Mouse (Mus musculus): ENCODE results near the gene Rxra. TPM values are rescaled to one million over a fixed set of nuclear protein-coding genes. Genes with fewer than 3 reads are reported as not detected.

Gene Rxra
- polyA plus RNA-seq, 1 experiment = 107 TPM

DNA sequence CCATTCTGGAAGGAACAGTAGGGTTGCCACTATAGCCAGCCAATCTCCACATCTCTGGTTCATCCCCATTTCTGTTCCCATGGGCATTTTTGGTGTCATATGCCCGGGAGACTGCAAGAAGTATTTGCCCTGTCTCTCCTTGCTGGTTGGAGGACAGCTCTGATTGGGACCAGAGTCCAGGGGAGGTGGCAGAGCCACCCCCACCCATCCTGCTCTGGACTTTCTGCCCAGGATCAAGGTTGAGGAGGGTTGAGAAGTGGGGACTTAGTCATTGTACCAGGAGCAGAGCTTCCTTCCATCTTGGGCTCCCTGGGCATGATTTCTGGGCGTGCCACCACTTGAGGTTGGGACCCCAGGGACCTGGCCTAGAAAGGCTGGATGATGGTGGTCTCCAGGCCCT, 10.1 kb downstream of the Rxra start:
- no peaks in the 10 kb centered on the region for H3K36me3 ChIP-seq (ENCODE audit: control insufficient read depth, insufficient read depth, low read length)
- H3K4me3 ChIP-seq (ENCODE audit: insufficient read depth, low read depth, low read length) = no peak overlapping the region
- DNase-seq = peak; percentile 70
- peaks cover 84% of the 10 kb centered on the region for H3K4me1 ChIP-seq (ENCODE audit: control insufficient read depth, insufficient read depth, low read length)
- peak overlapping the region; percentile 6; the same call in 1 of the 2 replicates for H3K27ac ChIP-seq (ENCODE audit: insufficient read depth, low read depth, low read length)
- no peaks in the 10 kb centered on the region for H3K27me3 ChIP-seq (replicated peaks; ENCODE audit: control insufficient read depth, insufficient read depth, low read length)
- TF ChIP-seq POLR2A (IDR thresholded peaks at IDR 0.05; ENCODE audit: low read depth, low read length) = no peak
- TF ChIP-seq CTCF (conservative IDR thresholded peaks at IDR 0.05; ENCODE audit: insufficient read depth, insufficient read length, low read depth, low read length) = no peak
- 54% methylated on average over 2 of the region's 2 CpGs for whole genome bisulfite sequencing

DNA sequence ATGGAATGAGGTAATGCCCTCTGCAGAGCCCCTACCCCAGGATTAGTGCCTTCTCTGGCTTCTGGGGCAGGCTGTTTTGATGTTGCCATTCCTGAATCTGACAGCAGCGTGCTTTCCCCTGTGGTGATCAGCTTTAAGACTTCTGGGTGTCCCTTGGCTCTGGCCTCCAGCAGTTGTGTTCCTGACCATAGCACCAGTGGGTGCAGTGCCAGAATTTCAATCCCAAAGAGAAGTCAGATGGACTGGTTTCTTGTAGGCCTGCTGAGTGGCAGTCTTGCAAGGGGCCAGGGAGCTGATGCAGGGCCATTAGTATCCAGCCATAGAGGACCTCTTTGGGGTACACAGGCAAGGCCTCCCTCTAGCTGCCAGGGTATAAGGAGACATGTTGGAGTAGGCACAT, 10.8 kb downstream of the Rxra start:
- WGBS = 56% methylated on average over 1 of the region's 1 CpGs
- DNase-seq = no peak
- Histone ChIP-seq H3K36me3 (ENCODE audit: control insufficient read depth, insufficient read depth, low read length) (no peaks in the 10 kb centered on the region), H3K4me1 (ENCODE audit: control insufficient read depth, insufficient read depth, low read length) (peaks cover 84% of the 10 kb centered on the region), H3K27ac (ENCODE audit: insufficient read depth, low read depth, low read length) (no peak overlapping the region), H3K27me3 (replicated peaks; ENCODE audit: control insufficient read depth, insufficient read depth, low read length) (no peaks in the 10 kb centered on the region), H3K4me3 (ENCODE audit: insufficient read depth, low read depth, low read length) (no peak overlapping the region)
- TF ChIP-seq CTCF (conservative IDR thresholded peaks at IDR 0.05; ENCODE audit: insufficient read depth, insufficient read length, low read depth, low read length) (no peak), POLR2A (IDR thresholded peaks at IDR 0.05; ENCODE audit: low read depth, low read length) (no peak)

DNA sequence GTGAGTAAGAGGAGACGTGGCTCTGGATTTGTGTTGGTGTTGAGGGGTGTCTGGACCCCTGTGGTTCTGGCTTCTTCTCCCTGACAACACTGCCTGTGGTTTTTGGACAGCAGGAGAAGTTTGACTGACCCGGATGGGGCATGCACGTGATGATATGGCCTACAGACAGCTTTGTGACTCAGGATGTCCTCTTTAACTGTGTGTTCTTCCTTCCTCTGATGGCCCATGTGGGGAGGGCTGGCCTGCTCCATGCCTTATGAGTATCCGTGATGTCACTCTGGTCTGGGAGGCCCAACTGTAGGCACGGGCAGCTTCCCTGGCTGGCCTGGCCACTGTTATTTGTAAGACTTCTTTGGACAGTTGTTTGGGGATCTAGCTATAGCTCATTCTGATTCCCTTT, 11.7 kb downstream of the Rxra start:
- Histone ChIP-seq H3K4me1 (ENCODE audit: control insufficient read depth, insufficient read depth, low read length) (peaks cover 83% of the 10 kb centered on the region), H3K4me3 (ENCODE audit: insufficient read depth, low read depth, low read length) (no peak overlapping the region), H3K36me3 (ENCODE audit: control insufficient read depth, insufficient read depth, low read length) (no peaks in the 10 kb centered on the region), H3K27ac (ENCODE audit: insufficient read depth, low read depth, low read length) (peak overlapping the region; percentile 29; the same call in 1 of the 2 replicates), H3K27me3 (replicated peaks; ENCODE audit: control insufficient read depth, insufficient read depth, low read length) (no peaks in the 10 kb centered on the region)
- TF ChIP-seq CTCF (conservative IDR thresholded peaks at IDR 0.05; ENCODE audit: insufficient read depth, insufficient read length, low read depth, low read length) (no peak), POLR2A (IDR thresholded peaks at IDR 0.05; ENCODE audit: low read depth, low read length) (no peak)
- peak; percentile 80 for DNase-seq
- 57% methylated on average over 5 of the region's 5 CpGs for WGBS

DNA sequence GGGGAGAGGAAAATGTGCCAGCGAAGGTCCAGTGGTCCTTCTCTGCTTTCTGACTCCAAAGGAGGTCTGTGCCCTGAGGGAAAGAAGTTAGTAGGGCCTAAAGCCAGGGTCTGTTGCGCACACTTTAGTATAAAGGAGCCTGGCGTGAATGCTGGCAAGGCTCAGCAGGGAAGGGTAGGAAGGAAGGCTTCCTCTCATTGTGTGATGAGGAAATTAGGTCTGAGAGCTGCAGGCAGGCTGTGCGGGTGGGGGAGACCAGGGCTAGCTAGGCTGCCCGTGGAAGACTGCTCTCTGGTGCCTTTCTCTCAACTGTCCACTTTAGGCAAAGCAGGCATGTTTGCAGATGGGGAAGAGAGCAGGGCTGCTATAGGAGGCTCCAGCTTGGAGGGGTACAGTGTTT, 14.5 kb downstream of the Rxra start:
- Histone ChIP-seq H3K27ac (ENCODE audit: insufficient read depth, low read depth, low read length) (peak overlapping the region; percentile 64), H3K4me3 (ENCODE audit: insufficient read depth, low read depth, low read length) (no peak overlapping the region), H3K27me3 (replicated peaks; ENCODE audit: control insufficient read depth, insufficient read depth, low read length) (no peaks in the 10 kb centered on the region), H3K36me3 (ENCODE audit: control insufficient read depth, insufficient read depth, low read length) (no peaks in the 10 kb centered on the region), H3K4me1 (ENCODE audit: control insufficient read depth, insufficient read depth, low read length) (peaks cover 80% of the 10 kb centered on the region)
- WGBS = 56% methylated on average over 5 of the region's 5 CpGs
- TF ChIP-seq POLR2A (IDR thresholded peaks at IDR 0.05; ENCODE audit: low read depth, low read length) (no peak), CTCF (conservative IDR thresholded peaks at IDR 0.05; ENCODE audit: insufficient read depth, insufficient read length, low read depth, low read length) (no peak)
- DNase-seq = peak; percentile 70

DNA sequence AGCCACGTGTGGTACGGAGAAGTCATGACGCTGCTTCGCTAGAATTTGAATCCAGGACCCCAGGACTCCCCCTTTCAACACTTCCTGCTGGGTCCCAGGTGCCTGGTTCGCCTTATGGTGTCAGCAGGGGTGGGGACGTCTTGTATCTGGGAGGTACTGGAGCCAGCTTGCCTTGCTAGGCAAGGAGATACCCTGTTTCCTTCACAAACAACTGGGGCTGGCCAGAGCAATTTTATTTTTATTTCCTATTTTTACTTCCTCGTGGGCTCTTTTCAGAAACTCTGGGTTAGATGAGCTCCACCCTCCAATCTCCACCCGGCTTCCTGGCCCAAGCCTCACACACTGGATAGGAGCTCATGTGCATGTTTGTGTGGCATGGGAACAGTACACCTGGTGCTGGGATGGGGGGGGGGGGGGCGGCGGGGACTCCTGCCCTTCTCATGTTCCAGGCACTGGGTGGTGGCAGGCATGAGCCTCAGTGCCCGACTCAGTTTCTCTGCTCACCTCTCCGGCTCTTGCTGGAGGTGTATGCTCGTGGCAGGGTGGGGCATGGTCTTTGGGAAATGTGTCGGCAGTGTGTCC, 15.0 kb downstream of the Rxra start:
- TF ChIP-seq POLR2A (IDR thresholded peaks at IDR 0.05; ENCODE audit: low read depth, low read length) (no peak), CTCF (conservative IDR thresholded peaks at IDR 0.05; ENCODE audit: insufficient read depth, insufficient read length, low read depth, low read length) (no peak)
- DNase-seq = peak; percentile 48
- no peaks in the 10 kb centered on the region for H3K36me3 ChIP-seq (ENCODE audit: control insufficient read depth, insufficient read depth, low read length)
- peak overlapping the region; percentile 64 for H3K27ac ChIP-seq (ENCODE audit: insufficient read depth, low read depth, low read length)
- 58% methylated on average over 14 of the region's 14 CpGs for WGBS
- peaks cover 75% of the 10 kb centered on the region for H3K4me1 ChIP-seq (ENCODE audit: control insufficient read depth, insufficient read depth, low read length)
- no peak overlapping the region for H3K4me3 ChIP-seq (ENCODE audit: insufficient read depth, low read depth, low read length)
- H3K27me3 ChIP-seq (replicated peaks; ENCODE audit: control insufficient read depth, insufficient read depth, low read length) = no peaks in the 10 kb centered on the region

DNA sequence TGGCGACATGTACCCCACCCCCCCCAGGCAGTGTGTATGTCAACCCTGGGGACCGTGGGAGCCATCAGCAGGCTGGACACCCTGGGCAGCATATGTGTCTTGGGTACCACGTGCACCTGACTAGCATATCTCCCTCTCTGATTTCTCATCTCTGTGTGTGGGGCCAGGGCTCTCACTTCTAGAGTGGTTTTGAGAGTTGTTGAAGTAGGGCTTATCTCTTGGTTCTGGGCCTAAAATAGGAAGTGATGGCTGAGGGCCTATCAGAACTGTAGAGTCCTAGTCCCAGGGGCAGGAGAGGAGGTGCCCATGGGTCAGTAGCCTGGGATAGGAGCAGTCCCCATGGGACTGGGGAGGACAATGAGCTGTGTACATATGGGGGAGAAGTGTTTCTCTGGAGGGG, 16.4 kb downstream of the Rxra start:
- H3K27ac ChIP-seq (ENCODE audit: insufficient read depth, low read depth, low read length) = no peak overlapping the region
- no peak for DNase-seq
- no peaks in the 10 kb centered on the region for H3K36me3 ChIP-seq (ENCODE audit: control insufficient read depth, insufficient read depth, low read length)
- H3K4me3 ChIP-seq (ENCODE audit: insufficient read depth, low read depth, low read length) = no peak overlapping the region
- TF ChIP-seq POLR2A (IDR thresholded peaks at IDR 0.05; ENCODE audit: low read depth, low read length) (no peak), CTCF (conservative IDR thresholded peaks at IDR 0.05; ENCODE audit: insufficient read depth, insufficient read length, low read depth, low read length) (no peak)
- peaks cover 72% of the 10 kb centered on the region for H3K4me1 ChIP-seq (ENCODE audit: control insufficient read depth, insufficient read depth, low read length)
- no peaks in the 10 kb centered on the region for H3K27me3 ChIP-seq (replicated peaks; ENCODE audit: control insufficient read depth, insufficient read depth, low read length)
- WGBS = 45% methylated on average over 3 of the region's 3 CpGs

DNA sequence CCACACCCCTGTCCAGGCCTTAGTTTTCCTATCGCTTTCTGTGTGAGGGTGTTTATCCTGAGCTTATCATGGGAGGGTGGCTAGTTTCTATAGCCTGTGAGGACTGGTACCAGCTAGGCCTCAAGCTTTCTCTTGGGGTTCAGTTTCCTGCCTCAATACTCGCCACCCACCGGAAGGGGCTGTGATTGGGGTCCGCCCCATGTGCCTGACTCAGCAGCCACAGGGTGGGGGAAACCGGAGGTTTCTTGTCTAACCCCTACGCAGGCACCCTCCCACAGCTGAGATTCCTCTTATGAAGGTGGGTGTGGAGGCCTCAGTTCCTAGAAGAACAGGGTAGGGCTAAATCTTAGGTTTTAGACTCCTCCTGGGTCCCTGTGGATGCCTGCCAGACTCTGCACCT, 17.4 kb downstream of the Rxra start:
- Histone ChIP-seq H3K4me3 (ENCODE audit: insufficient read depth, low read depth, low read length) (no peak overlapping the region), H3K4me1 (ENCODE audit: control insufficient read depth, insufficient read depth, low read length) (peaks cover 71% of the 10 kb centered on the region), H3K36me3 (ENCODE audit: control insufficient read depth, insufficient read depth, low read length) (no peaks in the 10 kb centered on the region), H3K27me3 (replicated peaks; ENCODE audit: control insufficient read depth, insufficient read depth, low read length) (no peaks in the 10 kb centered on the region), H3K27ac (ENCODE audit: insufficient read depth, low read depth, low read length) (no peak overlapping the region)
- TF ChIP-seq CTCF (conservative IDR thresholded peaks at IDR 0.05; ENCODE audit: insufficient read depth, insufficient read length, low read depth, low read length) (no peak), POLR2A (IDR thresholded peaks at IDR 0.05; ENCODE audit: low read depth, low read length) (no peak)
- DNase-seq = no peak
- 65% methylated on average over 6 of the region's 6 CpGs for WGBS

All from kidney, adult 2 months (tissue).